Mouse (Mus musculus) hindbrain, embryonic 16.5 days (tissue): ENCODE data around the gene Rxfp4. TPM values are rescaled to one million over a fixed set of nuclear protein-coding genes. Genes with fewer than 3 reads are reported as not detected.
A peak's percentile ranks its signal among the peaks of the same experiment; 100 is the strongest.

ENCODE experiments used
- ATAC-seq: fragments of 200-750 bp; cut with Nextera tagmentation; 2 replicates; pipeline ENCODE4 v1.8.0; 2017; ENCODE audit warnings: moderate TSS enrichment, moderate library complexity
- H3K27ac ChIP-seq: fragments of 300-500 bp; sonication (generic); 2 replicates; pipeline ENCODE4 v1.5.1; 2014; ENCODE audit warnings: low read depth, mild to moderate bottlenecking, control low read depth, low read length, moderate library complexity
- H3K27me3 ChIP-seq: fragments of 300-500 bp; sonication (generic); replicated peaks from 2 replicates; pipeline ENCODE4 v1.6.1; 2014; ENCODE audit warnings: low read length; ENCODE audit not compliant: control insufficient read depth, insufficient read depth
- H3K36me3 ChIP-seq: fragments of 300-500 bp; sonication (generic); 2 replicates; pipeline ENCODE4 v1.6.1; 2014; ENCODE audit warnings: mild to moderate bottlenecking, low read length, moderate library complexity, mixed read lengths; ENCODE audit not compliant: control insufficient read depth, insufficient read depth
- H3K4me1 ChIP-seq: fragments of 300-500 bp; sonication (generic); 2 replicates; pipeline ENCODE4 v1.6.1; 2014; ENCODE audit warnings: low read depth, low read length; ENCODE audit not compliant: control insufficient read depth, insufficient read depth
- H3K4me2 ChIP-seq: fragments of 300-500 bp; sonication (generic); 2 replicates; pipeline ENCODE4 v1.6.1; 2014; ENCODE audit warnings: mild to moderate bottlenecking, low read length, control low read depth, moderate library complexity
- H3K4me3 ChIP-seq: fragments of 300-500 bp; sonication (generic); 2 replicates; pipeline ENCODE4 v1.5.1; 2014; ENCODE audit warnings: mild to moderate bottlenecking, low read length, control low read depth, moderate library complexity
- H3K9ac ChIP-seq: fragments of 300-500 bp; sonication (generic); 2 replicates; pipeline ENCODE4 v1.6.1; 2014; ENCODE audit warnings: low read depth, mild to moderate bottlenecking, control low read depth, low read length, moderate library complexity
- H3K9me3 ChIP-seq: fragments of 300-500 bp; sonication (generic); 2 replicates; pipeline ENCODE4 v1.6.1; 2014; ENCODE audit warnings: mild to moderate bottlenecking, low read length, moderate library complexity; ENCODE audit not compliant: control insufficient read depth
- WGBS: fragments of 180-500 bp; shearing (Covaris S2); extraction: QIAGEN DNeasy Blood & Tissue Kit; methylation state at CpG from one replicate; pipeline ENCODE4 v1.1.7; 2014; 5-methylcytosine and 5-hydroxymethylcytosine counted together
- polyA plus RNA-seq: library from polyadenylated mRNA; unstranded; fragments of >200 nt; fragmentation: Nextera tagmentation; extraction: Ambion mirVana; gene quantifications from 2 replicates; pipeline ENCODE4 v1.2.1, GENCODE M21; 2015

Rxfp4 gene
- polyA plus RNA-seq, 1 experiment from 2014 or later, result not detected

DNA sequence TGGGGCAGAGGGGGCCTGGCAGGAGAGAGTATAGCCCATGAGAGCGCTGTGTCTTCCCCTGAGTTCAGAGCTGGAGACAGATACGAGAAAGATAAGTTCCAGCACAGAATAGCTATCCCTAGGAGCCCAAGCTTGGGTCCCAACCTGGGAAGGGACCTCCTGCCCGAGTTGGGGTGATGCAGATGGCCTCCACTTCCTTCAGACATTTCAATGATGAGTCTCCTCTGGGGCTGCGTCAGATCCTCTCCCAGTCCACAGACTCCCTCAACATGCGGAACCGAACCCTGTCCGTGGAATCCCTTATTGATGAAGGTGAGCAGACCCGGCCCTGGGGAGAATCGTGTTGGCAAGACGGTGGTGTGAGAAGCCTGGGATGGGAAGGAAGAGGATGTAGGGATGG, 19.9 kb downstream of the Rxfp4 start:
- Histone ChIP-seq H3K9ac (no peak overlapping the region), H3K27me3 (no peaks in the 10 kb centered on the region), H3K4me2 (no peak overlapping the region), H3K9me3 (no peaks in the 10 kb centered on the region), H3K36me3 (peaks cover 71% of the 10 kb centered on the region), H3K4me3 (no peak overlapping the region), H3K27ac (no peak overlapping the region), H3K4me1 (peaks cover 3% of the 10 kb centered on the region; the same call in 1 of the 2 replicates)
- ATAC-seq, result no peak
- 97% methylated on average over 10 of the region's 10 CpGs for WGBS

DNA sequence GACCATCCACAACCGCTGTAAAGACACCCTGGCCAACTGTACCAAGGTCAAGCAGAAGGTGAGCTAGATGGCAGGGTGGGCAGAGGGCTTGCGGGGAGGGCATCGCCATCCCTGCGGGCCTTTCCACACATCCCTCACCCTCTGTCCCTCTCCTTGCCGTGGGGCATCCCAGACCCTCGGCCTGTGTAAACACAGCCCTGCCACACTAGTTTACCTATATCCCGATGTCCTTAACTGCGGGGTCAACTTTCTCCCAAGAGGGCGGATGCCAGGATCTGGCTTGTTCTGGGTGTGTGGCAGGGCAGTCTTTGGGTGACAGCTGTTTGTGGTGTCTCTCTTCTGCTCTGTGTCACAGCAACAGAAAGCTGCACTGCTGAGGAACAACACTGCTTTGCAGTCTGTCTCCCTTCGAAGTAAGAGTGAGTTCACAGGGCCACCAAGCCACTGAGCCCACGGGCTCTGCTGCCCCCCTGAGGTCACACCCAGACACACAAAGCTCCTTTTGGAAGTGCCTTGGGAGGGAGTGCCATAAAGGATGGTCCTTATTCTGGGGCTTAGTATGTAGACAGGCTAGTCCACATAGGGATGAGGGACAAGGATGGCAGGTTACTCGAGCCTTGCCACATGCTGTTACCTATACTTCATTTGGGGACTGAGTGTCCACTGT, 20.9 kb downstream of the Rxfp4 start:
- Histone ChIP-seq H3K36me3 (peaks cover 69% of the 10 kb centered on the region), H3K4me1 (peaks cover 5% of the 10 kb centered on the region), H3K9me3 (no peaks in the 10 kb centered on the region), H3K9ac (no peak overlapping the region), H3K27ac (no peak overlapping the region), H3K4me2 (no peak overlapping the region), H3K4me3 (no peak overlapping the region), H3K27me3 (no peaks in the 10 kb centered on the region)
- 77% methylated on average over 12 of the region's 12 CpGs for WGBS
- no peak; the same call in 1 of the 2 replicates for ATAC-seq

DNA sequence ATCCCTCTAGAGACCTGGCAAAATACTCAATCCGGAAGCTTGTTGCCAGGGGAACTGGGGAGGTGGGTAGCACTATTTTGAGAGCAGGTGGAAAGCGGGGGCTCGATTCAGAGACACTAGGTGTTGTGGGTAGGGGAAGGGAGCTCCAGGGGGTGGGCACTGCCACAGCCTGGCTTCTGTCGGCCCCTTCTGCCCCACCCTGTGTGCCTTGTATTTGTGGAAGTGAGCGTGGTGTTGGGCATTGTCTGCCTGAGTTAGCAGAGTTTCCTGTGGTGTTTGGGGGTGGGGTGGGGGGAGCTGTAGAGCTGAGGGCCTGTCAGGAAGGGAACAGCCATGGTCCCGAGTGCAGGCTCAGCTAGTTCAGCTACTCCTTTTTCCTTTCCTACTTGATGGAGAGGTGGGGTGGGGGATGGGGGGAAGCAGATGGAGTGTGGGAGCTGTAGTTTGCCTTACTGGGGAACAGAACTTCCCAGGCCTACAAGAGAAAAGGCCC, 22.0 kb downstream of the Rxfp4 start:
- ATAC-seq, result no peak; the same call in 1 of the 2 replicates
- WGBS, result 52% methylated on average over 6 of the region's 6 CpGs
- H3K36me3 ChIP-seq, result peaks cover 57% of the 10 kb centered on the region
- no peak overlapping the region for H3K4me2 ChIP-seq
- H3K27ac ChIP-seq, result peak overlapping the region; percentile 45
- H3K9me3 ChIP-seq, result no peaks in the 10 kb centered on the region
- H3K9ac ChIP-seq, result no peak overlapping the region
- no peaks in the 10 kb centered on the region for H3K27me3 ChIP-seq
- H3K4me3 ChIP-seq, result no peak overlapping the region
- peaks cover 14% of the 10 kb centered on the region for H3K4me1 ChIP-seq

DNA sequence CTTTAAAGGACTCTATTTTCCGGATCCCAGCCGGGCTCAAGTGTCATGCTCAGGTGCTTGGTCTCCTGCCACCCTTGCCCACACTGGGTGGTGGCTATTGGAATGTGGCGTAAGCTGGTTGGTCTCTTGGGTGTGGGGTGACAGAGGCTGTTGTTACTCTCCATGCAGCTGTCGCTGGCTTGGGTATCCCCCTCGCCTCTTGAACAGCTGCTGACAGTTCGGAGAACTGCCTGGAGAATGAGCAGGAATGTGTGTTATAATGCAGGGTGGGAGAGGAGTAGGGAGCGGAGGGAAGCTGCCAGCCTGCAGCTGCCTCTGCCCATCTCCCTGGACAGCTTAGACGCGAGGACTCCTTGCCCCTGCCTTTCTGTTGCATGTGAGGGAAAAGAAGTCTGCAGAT, 22.9 kb downstream of the Rxfp4 start:
- H3K9ac ChIP-seq, result no peak overlapping the region
- H3K9me3 ChIP-seq, result no peaks in the 10 kb centered on the region
- no peaks in the 10 kb centered on the region for H3K27me3 ChIP-seq
- H3K4me3 ChIP-seq, result no peak overlapping the region
- peaks cover 49% of the 10 kb centered on the region for H3K36me3 ChIP-seq
- no peak for ATAC-seq
- H3K27ac ChIP-seq, result no peak overlapping the region
- no peak overlapping the region for H3K4me2 ChIP-seq
- peaks cover 20% of the 10 kb centered on the region for H3K4me1 ChIP-seq
- 62% methylated on average over 9 of the region's 9 CpGs for WGBS

DNA sequence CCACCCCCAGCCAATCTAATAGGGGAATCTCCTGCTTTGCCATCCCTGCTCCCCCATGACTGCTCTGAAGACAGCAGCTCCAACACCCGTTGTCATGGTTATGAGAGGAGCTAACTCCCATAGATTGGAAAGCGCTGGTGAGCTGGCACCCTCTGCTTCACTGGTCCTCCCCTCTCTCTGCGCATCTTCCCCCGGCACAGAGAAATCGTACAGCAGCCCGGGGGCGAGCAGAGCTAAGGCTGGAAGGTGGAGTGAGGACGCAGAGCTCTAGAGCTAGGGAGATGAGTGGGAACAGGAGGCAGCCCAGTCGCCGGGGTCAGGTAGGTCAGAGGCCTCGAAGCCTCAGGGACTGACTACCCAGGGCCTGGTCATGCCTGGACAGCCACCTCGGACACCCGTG, 23.7 kb downstream of the Rxfp4 start:
- ATAC-seq, result no peak
- Histone ChIP-seq H3K4me1 (peaks cover 28% of the 10 kb centered on the region), H3K27ac (no peak overlapping the region), H3K4me3 (no peak overlapping the region), H3K36me3 (peaks cover 42% of the 10 kb centered on the region), H3K27me3 (no peaks in the 10 kb centered on the region), H3K9ac (no peak overlapping the region), H3K9me3 (no peaks in the 10 kb centered on the region), H3K4me2 (no peak overlapping the region)
- 76% methylated on average over 13 of the region's 13 CpGs for WGBS

DNA sequence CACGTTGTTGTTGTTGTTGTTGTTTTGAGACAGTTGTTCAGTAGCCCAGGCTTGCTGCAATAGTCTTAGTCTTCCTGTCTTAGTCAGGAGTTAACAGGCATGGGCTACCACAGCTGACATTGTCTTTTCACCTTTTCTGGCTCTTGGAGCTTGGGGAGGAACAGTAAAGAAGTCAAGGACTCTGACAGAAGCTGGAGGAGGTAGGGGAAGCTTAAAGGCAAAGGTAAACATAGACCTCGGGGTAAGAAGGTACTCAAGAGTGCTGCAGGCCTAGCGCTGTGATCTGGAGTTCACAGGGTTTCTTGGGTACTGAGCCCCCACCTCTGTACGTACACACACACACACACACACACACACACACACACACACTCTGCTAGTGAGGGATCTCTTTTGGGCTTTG, 24.2 kb downstream of the Rxfp4 start:
- no peaks in the 10 kb centered on the region for H3K27me3 ChIP-seq
- no peaks in the 10 kb centered on the region for H3K9me3 ChIP-seq
- peaks cover 38% of the 10 kb centered on the region for H3K36me3 ChIP-seq
- no peak overlapping the region for H3K27ac ChIP-seq
- peaks cover 33% of the 10 kb centered on the region for H3K4me1 ChIP-seq
- no peak for ATAC-seq
- no peak overlapping the region for H3K4me3 ChIP-seq
- no peak overlapping the region for H3K9ac ChIP-seq
- H3K4me2 ChIP-seq, result no peak overlapping the region
- WGBS, result 77% methylated on average over 4 of the region's 4 CpGs

DNA sequence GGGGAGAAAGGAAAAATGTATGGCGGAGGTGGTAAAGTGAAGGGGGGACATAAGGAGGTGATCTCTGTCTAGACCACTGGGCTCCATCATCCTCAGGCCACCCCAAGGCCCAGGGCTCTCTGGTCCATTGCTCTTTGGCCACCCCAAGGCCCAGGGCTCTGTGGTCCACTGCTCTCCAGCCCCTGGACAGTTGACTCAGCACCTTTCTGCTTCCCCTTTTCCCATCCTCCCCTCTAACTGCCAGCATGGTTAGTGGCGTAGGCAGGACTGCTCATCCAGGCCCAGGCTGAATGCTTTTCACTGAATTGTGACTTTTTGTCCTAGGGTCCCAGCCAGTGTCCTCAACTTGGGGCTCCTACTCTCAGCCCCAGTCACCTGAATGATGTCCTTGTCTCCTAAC, 25.4 kb downstream of the Rxfp4 start:
- 88% methylated on average over 2 of the region's 2 CpGs for WGBS
- Histone ChIP-seq H3K4me2 (no peak overlapping the region), H3K27me3 (no peaks in the 10 kb centered on the region), H3K4me1 (peaks cover 34% of the 10 kb centered on the region), H3K4me3 (no peak overlapping the region), H3K27ac (0 out of 2 replicates have a peak overlapping the region, but pooled peaks have one; percentile 35), H3K36me3 (peaks cover 27% of the 10 kb centered on the region), H3K9ac (no peak overlapping the region), H3K9me3 (no peaks in the 10 kb centered on the region)
- ATAC-seq, result no peak

DNA sequence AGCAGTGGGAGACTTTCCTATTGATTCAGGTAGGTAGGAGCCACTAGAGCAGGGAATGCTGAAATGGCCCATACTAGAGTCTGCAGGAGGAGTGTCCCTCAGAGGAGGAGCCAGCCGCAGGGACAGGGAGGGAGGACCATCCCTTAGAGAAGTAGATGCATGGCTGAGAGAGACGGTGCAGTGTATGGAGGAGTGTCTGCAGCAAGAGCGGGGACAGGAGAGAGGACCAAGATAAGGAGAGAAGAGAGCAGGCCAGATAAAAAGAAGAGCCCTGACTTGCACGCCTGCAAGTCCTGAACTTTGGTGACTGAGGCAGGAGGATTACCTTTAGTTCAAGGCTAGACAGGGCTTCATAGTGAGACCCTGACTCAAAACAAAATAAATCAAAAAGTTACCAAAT, 25.8 kb downstream of the Rxfp4 start:
- no peak overlapping the region for H3K27ac ChIP-seq
- WGBS, result 67% methylated on average over 4 of the region's 4 CpGs
- ATAC-seq, result no peak
- H3K4me3 ChIP-seq, result no peak overlapping the region
- H3K36me3 ChIP-seq, result peaks cover 23% of the 10 kb centered on the region
- H3K27me3 ChIP-seq, result no peaks in the 10 kb centered on the region
- H3K4me2 ChIP-seq, result no peak overlapping the region
- no peak overlapping the region for H3K9ac ChIP-seq
- H3K4me1 ChIP-seq, result peaks cover 34% of the 10 kb centered on the region
- no peaks in the 10 kb centered on the region for H3K9me3 ChIP-seq

DNA sequence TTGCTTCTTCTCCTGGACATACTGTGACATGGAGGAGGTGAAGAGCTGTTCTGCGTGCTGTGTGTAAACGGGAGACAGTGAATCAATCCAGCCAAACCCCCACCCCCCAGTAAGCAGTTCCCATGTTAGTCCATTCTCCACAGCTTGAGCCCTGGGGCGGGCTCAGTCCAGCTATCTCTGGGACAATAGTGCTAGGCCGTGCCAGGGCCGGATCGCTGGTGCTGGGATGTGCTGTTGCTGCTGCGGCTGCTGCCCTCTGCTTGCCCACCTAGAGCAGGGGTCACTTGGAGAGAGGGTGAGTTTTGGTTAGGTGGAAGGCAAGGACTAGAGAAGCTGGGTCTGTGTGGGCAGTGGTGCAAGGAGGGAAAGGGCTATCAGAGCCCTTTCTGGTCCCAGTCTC, 26.6 kb downstream of the Rxfp4 start:
- H3K4me3 ChIP-seq, result no peak overlapping the region
- peaks cover 34% of the 10 kb centered on the region for H3K4me1 ChIP-seq
- WGBS, result 58% methylated on average over 7 of the region's 7 CpGs
- H3K9me3 ChIP-seq, result no peaks in the 10 kb centered on the region
- no peak for ATAC-seq
- peak overlapping the region; percentile 9; the same call in 1 of the 2 replicates for H3K27ac ChIP-seq
- peak overlapping the region; percentile 47; the same call in 1 of the 2 replicates for H3K9ac ChIP-seq
- H3K36me3 ChIP-seq, result peaks cover 15% of the 10 kb centered on the region
- no peaks in the 10 kb centered on the region for H3K27me3 ChIP-seq
- H3K4me2 ChIP-seq, result peak overlapping the region; percentile 9; the same call in 1 of the 2 replicates
